Mouse (Mus musculus) heart, postnatal 0 days (tissue): ENCODE results near the gene Ccr10. TPM values are rescaled to one million over a fixed set of nuclear protein-coding genes. Genes with fewer than 3 reads are reported as not detected.

ENCODE experiments used
- ATAC-seq: fragments of 200-750 bp; cut with Nextera tagmentation; 2 replicates; pipeline ENCODE4 v1.8.0; 2017; ENCODE audit warnings: low read depth, moderate number of reproducible peaks, moderate library complexity; ENCODE audit not compliant: insufficient read depth
- DNase-seq: peaks from one replicate; pipeline ENCODE4 v3.0.0-alpha.2; 2016; ENCODE audit warnings: low spot score
- H3K27ac ChIP-seq: fragments of 300-500 bp; sonication (generic); 2 replicates; pipeline ENCODE4 v1.5.1; 2014; ENCODE audit warnings: low read depth, mild to moderate bottlenecking
- H3K27me3 ChIP-seq: fragments of 300-500 bp; sonication (generic); 2 replicates; pipeline ENCODE4 v1.6.1; 2014; ENCODE audit warnings: low read length, mixed read lengths; ENCODE audit not compliant: control insufficient read depth, insufficient read depth
- H3K36me3 ChIP-seq: fragments of 300-500 bp; sonication (generic); replicated peaks from 2 replicates; pipeline ENCODE4 v1.6.1; 2014; ENCODE audit warnings: low read length, mixed read lengths; ENCODE audit not compliant: control insufficient read depth, insufficient read depth
- H3K4me1 ChIP-seq: fragments of 300-500 bp; sonication (generic); 2 replicates; pipeline ENCODE4 v1.6.1; 2014; ENCODE audit warnings: antibody characterized with exemption; ENCODE audit not compliant: control insufficient read depth, insufficient read depth
- H3K4me2 ChIP-seq: fragments of 300-500 bp; sonication (generic); 2 replicates; pipeline ENCODE4 v1.6.1; 2014; ENCODE audit warnings: low read depth, mild to moderate bottlenecking, low read length, moderate library complexity
- H3K4me3 ChIP-seq: fragments of 300-500 bp; sonication (generic); 2 replicates; pipeline ENCODE4 v1.5.1; 2014; ENCODE audit warnings: low read depth, low read length
- H3K9ac ChIP-seq: fragments of 300-500 bp; sonication (generic); replicated peaks from 2 replicates; pipeline ENCODE4 v1.6.1; 2014; ENCODE audit warnings: low read depth, low read length, mixed read lengths
- H3K9me3 ChIP-seq: fragments of 300-500 bp; sonication (generic); replicated peaks from 2 replicates; pipeline ENCODE4 v1.6.1; 2016; ENCODE audit warnings: low read length; ENCODE audit not compliant: control insufficient read depth
- CTCF ChIP-seq: IDR thresholded peaks from 2 replicates; pipeline ENCODE4 v1.5.1; 2016; ENCODE audit warnings: antibody characterized with exemption, control low read depth, low read depth
- EP300 ChIP-seq: IDR thresholded peaks from 2 replicates; pipeline ENCODE4 v1.6.1; 2016; ENCODE audit warnings: antibody characterized with exemption, low read depth
- WGBS: fragments of 180-500 bp; shearing (Covaris S2); extraction: QIAGEN DNeasy Blood & Tissue Kit; methylation state at CpG from one replicate; pipeline ENCODE4 v1.1.7; 2014; 5-methylcytosine and 5-hydroxymethylcytosine counted together
- polyA plus RNA-seq: library from polyadenylated mRNA; unstranded; fragments of >200 nt; fragmentation: Nextera tagmentation; extraction: Ambion mirVana; gene quantifications from 2 replicates; pipeline ENCODE4 v1.2.1, GENCODE M21; 2015
- total RNA-seq: library from RNA; depleted of rRNA; stranded (reverse); fragments of >200 nt; gene quantifications from 2 replicates; pipeline ENCODE4 v1.2.3, GENCODE M21; 2014; ENCODE audit warnings: low replicate concordance

Ccr10 gene
- total and polyA plus RNA-seq, 2 experiments from 2014 or later: 0.31 TPM; not detected in 1

DNA sequence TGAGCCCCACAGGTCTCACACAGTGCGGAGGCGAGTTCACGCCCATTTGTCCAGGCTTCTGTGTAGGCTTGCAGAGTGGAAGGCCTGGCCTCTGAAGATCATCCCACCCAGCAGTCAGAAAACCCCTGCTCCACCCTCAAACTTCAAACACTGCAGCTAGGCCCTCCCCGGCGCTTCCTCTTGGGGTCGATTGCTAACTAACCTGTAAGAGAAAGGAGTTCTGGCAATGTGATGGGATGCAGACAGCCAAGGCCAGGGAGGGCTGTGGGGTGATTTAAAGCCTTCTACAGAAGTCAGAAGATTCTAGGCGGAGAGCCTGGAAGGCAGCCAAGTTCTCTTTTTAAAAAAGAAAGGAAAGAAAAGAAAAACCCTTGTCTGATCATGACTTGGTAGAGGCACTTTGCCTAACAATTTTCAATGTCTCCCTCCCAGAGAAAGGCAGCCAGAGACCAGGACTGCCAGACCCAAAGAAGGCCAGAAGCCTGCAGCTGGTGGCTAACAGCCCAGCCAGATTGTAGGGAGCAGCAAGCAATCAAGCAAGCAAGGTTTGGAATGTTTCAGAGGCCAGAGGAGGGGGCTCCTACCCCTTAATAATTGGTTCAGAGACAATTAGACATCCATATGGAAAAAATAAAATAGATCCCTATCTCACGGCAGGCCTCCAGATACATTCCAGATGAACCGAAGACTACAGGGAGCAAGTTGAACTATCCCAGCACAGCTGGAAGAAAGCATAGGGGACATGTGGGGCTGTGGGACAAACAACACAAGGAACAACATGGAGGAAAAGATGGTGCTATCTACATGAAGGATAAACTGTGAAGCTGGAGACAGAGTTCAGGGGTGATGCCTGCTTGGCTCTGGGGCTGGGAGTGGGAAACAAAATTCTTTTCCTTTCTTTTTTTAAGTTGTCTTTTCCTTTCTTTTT, 25.8 kb downstream of the Ccr10 start:
- H3K4me3 ChIP-seq: no peak overlapping the region
- no peaks in the 10 kb centered on the region for H3K27me3 ChIP-seq
- H3K4me2 ChIP-seq: no peak overlapping the region
- no peaks in the 10 kb centered on the region for H3K36me3 ChIP-seq
- 54% methylated on average over 9 of the region's 9 CpGs for WGBS
- H3K4me1 ChIP-seq: no peaks in the 10 kb centered on the region
- H3K9ac ChIP-seq: no peak overlapping the region
- TF ChIP-seq CTCF (no peak), EP300 (no peak)
- ATAC-seq (no peak), DNase-seq (no peak)
- no peak overlapping the region for H3K27ac ChIP-seq
- H3K9me3 ChIP-seq: no peaks in the 10 kb centered on the region

- 68% methylated on average over 10 of the region's 10 CpGs for WGBS
- no peak for TF ChIP-seq CTCF
- H3K9ac ChIP-seq: no peak overlapping the region
- no peak overlapping the region for H3K27ac ChIP-seq
- no peak overlapping the region for H3K4me3 ChIP-seq
- DNase-seq (no peak), ATAC-seq (no peak)
- H3K27me3 ChIP-seq: no peaks in the 10 kb centered on the region
- no peaks in the 10 kb centered on the region for H3K9me3 ChIP-seq
- H3K4me2 ChIP-seq: no peak overlapping the region
- H3K36me3 ChIP-seq: no peaks in the 10 kb centered on the region
- 0 out of 2 replicates have a peak, but pooled peaks cover 3% of the 10 kb centered on the region for H3K4me1 ChIP-seq
These were observed 26.5 kb downstream of the Ccr10 start for GRCm38 (mm10) chr11:101148751-101149150.

DNA sequence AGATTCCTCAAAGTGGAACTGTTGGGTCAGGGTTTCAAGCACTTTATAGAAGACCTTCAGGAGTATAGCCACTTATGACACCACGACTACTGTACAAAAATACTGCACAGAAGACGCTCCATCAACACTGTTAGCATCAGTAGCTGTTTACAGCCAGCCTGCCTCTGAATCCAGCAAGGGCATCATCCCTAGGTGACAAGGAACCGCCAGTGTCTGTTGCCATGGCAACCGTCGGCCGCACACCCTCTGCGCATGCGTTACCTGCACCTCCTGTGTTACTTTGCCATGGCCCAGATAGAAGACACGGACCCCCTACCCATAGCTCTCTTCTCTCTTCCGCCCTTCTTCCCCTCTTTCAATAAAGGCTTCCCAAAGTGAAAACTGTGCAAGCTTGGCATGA, 28.9 kb downstream of the Ccr10 start:
- H3K27ac ChIP-seq: no peak overlapping the region
- no peak overlapping the region for H3K4me2 ChIP-seq
- TF ChIP-seq CTCF (no peak), EP300 (no peak)
- DNase-seq: no peak
- H3K4me1 ChIP-seq: 0 out of 2 replicates have a peak, but pooled peaks cover 4% of the 10 kb centered on the region
- no peak for ATAC-seq
- no peak overlapping the region for H3K9ac ChIP-seq
- 44% methylated on average over 10 of the region's 10 CpGs for WGBS
- H3K9me3 ChIP-seq: no peaks in the 10 kb centered on the region
- H3K36me3 ChIP-seq: no peaks in the 10 kb centered on the region
- no peaks in the 10 kb centered on the region for H3K27me3 ChIP-seq
- no peak overlapping the region for H3K4me3 ChIP-seq

- Histone ChIP-seq H3K27me3 (no peaks in the 10 kb centered on the region), H3K4me2 (peak overlapping the region; percentile 53), H3K4me1 (0 out of 2 replicates have a peak, but pooled peaks cover 4% of the 10 kb centered on the region), H3K36me3 (no peaks in the 10 kb centered on the region), H3K27ac (no peak overlapping the region), H3K4me3 (peak overlapping the region; percentile 33), H3K9me3 (no peaks in the 10 kb centered on the region), H3K9ac (no peak overlapping the region; the same call in 1 of the 2 replicates)
- ATAC-seq (no peak), DNase-seq (no peak)
- TF ChIP-seq EP300 (no peak), CTCF (no peak)
- WGBS: 32% methylated on average over 19 of the region's 19 CpGs
These were observed 31.7 kb downstream of the Ccr10 start for GRCm38 (mm10) chr11:101143338-101144225.

GRCm38 (mm10) chr11:101142215-101142967, 32.9 kb downstream of the Ccr10 start:
- DNase-seq (no peak), ATAC-seq (no peak)
- Histone ChIP-seq H3K9ac (no peak overlapping the region), H3K4me2 (no peak overlapping the region), H3K36me3 (no peaks in the 10 kb centered on the region), H3K9me3 (no peaks in the 10 kb centered on the region), H3K27ac (no peak overlapping the region), H3K4me1 (0 out of 2 replicates have a peak, but pooled peaks cover 4% of the 10 kb centered on the region), H3K4me3 (no peak overlapping the region), H3K27me3 (no peaks in the 10 kb centered on the region)
- 91% methylated on average over 10 of the region's 10 CpGs for WGBS
- no peak for TF ChIP-seq CTCF
- TF ChIP-seq EP300: no peak
